Mouse (Mus musculus) intestine, embryonic 14.5 days (tissue): ENCODE data around the gene Pofut1. TPM values are rescaled to one million over a fixed set of nuclear protein-coding genes. Genes with fewer than 3 reads are reported as not detected.

ENCODE experiments used
- ATAC-seq: fragments of 200-750 bp; cut with Nextera tagmentation; replicated peaks from 2 replicates; pipeline ENCODE4 v1.8.0; 2017; ENCODE audit warnings: low read depth, moderate number of reproducible peaks, moderate TSS enrichment, moderate library complexity; ENCODE audit not compliant: low FRiP score, low TSS enrichment
- DNase-seq: peaks from one replicate; pipeline ENCODE4 v3.0.0-alpha.2; 2018; ENCODE audit warnings: low spot score
- H3K27ac ChIP-seq: fragments of 300-500 bp; sonication (generic); 2 replicates; pipeline ENCODE4 v1.5.1; 2014; ENCODE audit warnings: low read depth, mild to moderate bottlenecking, control low read depth
- H3K27me3 ChIP-seq: fragments of 300-500 bp; sonication (generic); replicated peaks from 2 replicates; pipeline ENCODE4 v1.6.1; 2014; ENCODE audit warnings: low read length, control low read depth; ENCODE audit not compliant: control insufficient read depth, insufficient read depth
- H3K36me3 ChIP-seq: fragments of 300-500 bp; sonication (generic); 2 replicates; pipeline ENCODE4 v1.6.1; 2014; ENCODE audit warnings: low read length, control low read depth; ENCODE audit not compliant: control insufficient read depth, insufficient read depth
- H3K4me1 ChIP-seq: fragments of 300-500 bp; sonication (generic); replicated peaks from 2 replicates; pipeline ENCODE4 v1.6.1; 2014; ENCODE audit warnings: low read length, control low read depth, mixed read lengths; ENCODE audit not compliant: control insufficient read depth, insufficient read depth
- H3K4me2 ChIP-seq: fragments of 300-500 bp; sonication (generic); 2 replicates; pipeline ENCODE4 v1.6.1; 2014; ENCODE audit warnings: low read length
- H3K4me3 ChIP-seq: fragments of 300-500 bp; sonication (generic); 2 replicates; pipeline ENCODE4 v1.5.1; 2014; ENCODE audit warnings: low read depth, low read length, control low read depth, mixed read lengths
- H3K9ac ChIP-seq: fragments of 300-500 bp; sonication (generic); 2 replicates; pipeline ENCODE4 v1.6.1; 2014; ENCODE audit warnings: mild to moderate bottlenecking, low read length
- H3K9me3 ChIP-seq: fragments of 300-500 bp; sonication (generic); 2 replicates; pipeline ENCODE4 v1.6.1; 2016; ENCODE audit warnings: low read length, control low read depth; ENCODE audit not compliant: control insufficient read depth
- WGBS: fragments of 180-500 bp; shearing (Covaris S2); extraction: QIAGEN DNeasy Blood & Tissue Kit; methylation state at CpG from one replicate; pipeline ENCODE4 v1.1.7; 2014; 5-methylcytosine and 5-hydroxymethylcytosine counted together
- polyA plus RNA-seq: library from polyadenylated mRNA; unstranded; fragments of >200 nt; fragmentation: Nextera tagmentation; extraction: Ambion mirVana; gene quantifications from 2 replicates; pipeline ENCODE4 v1.2.1, GENCODE M21; 2014

Gene Pofut1
- polyA plus RNA-seq, 1 experiment from 2014 or later: 14.1 TPM

GRCm38 (mm10) chr2:153290938-153291928 is 49.9 kb downstream of the Pofut1 start, which contains the start of gene Kif3b:
Gene Kif3b, plus strand, starts transcription at chr2:153291413.
- WGBS: under 1% methylated on average over 63 of the region's 63 CpGs
- Histone ChIP-seq H3K4me2 (peak within 1 kb of the TSS; percentile 87), H3K27ac (no peak within 1 kb of the TSS)

GRCm38 (mm10) chr2:153292305-153292861 is 51.0 kb downstream of the Pofut1 start:
- 51% methylated on average over 7 of the region's 7 CpGs for WGBS
- ATAC-seq (no peak; the same call in 1 of the 2 replicates), DNase-seq (no peak)
- Histone ChIP-seq H3K4me3 (peak overlapping the region; percentile 94; the same call in 1 of the 2 replicates), H3K4me1 (peaks cover 19% of the 10 kb centered on the region), H3K9me3 (no peaks in the 10 kb centered on the region), H3K4me2 (peak overlapping the region; percentile 87), H3K27me3 (no peaks in the 10 kb centered on the region), H3K36me3 (no peaks in the 10 kb centered on the region), H3K9ac (0 out of 2 replicates have a peak overlapping the region, but pooled peaks have one; percentile 82), H3K27ac (no peak overlapping the region)

More at GRCm38 (mm10) chr2:153290938-153291928, 49.9 kb downstream of the Pofut1 start, which contains the start of gene Kif3b:
- Histone ChIP-seq H3K4me3 (peak within 1 kb of the TSS; percentile 94), H3K9me3 (no peaks in the 10 kb centered on the region), H3K9ac (peak within 1 kb of the TSS; percentile 82), H3K27me3 (no peaks in the 10 kb centered on the region), H3K4me1 (peaks cover 19% of the 10 kb centered on the region), H3K36me3 (no peaks in the 10 kb centered on the region)
- DNase-seq (peak; percentile 89), ATAC-seq (peak; percentile 88)

- Histone ChIP-seq H3K36me3 (no peaks in the 10 kb centered on the region), H3K9me3 (no peaks in the 10 kb centered on the region), H3K27me3 (no peaks in the 10 kb centered on the region), H3K4me3 (no peak overlapping the region), H3K4me1 (peaks cover 15% of the 10 kb centered on the region), H3K9ac (no peak overlapping the region), H3K4me2 (no peak overlapping the region), H3K27ac (no peak overlapping the region)
- WGBS: 90% methylated on average over 4 of the region's 4 CpGs
- DNase-seq (no peak), ATAC-seq (no peak)
Observed at GRCm38 (mm10) chr2:153295196-153295595, 53.9 kb downstream of the Pofut1 start.

- ATAC-seq (no peak), DNase-seq (no peak)
- Histone ChIP-seq H3K27ac (no peak overlapping the region), H3K4me3 (no peak overlapping the region), H3K9ac (no peak overlapping the region), H3K27me3 (no peaks in the 10 kb centered on the region), H3K4me1 (peaks cover under 1% of the 10 kb centered on the region; the same call in 1 of the 2 replicates), H3K36me3 (no peaks in the 10 kb centered on the region), H3K4me2 (no peak overlapping the region), H3K9me3 (no peaks in the 10 kb centered on the region)
- 82% methylated on average over 4 of the region's 4 CpGs for WGBS
Observed at GRCm38 (mm10) chr2:153297771-153298170, 56.4 kb downstream of the Pofut1 start.

- no peaks in the 10 kb centered on the region for H3K9me3 ChIP-seq
- no peak overlapping the region for H3K27ac ChIP-seq
- no peak for DNase-seq
- no peaks in the 10 kb centered on the region; the same call in 1 of the 2 replicates for H3K4me1 ChIP-seq
- no peak for ATAC-seq
- H3K27me3 ChIP-seq: no peaks in the 10 kb centered on the region
- WGBS: 38% methylated on average over 4 of the region's 4 CpGs
- no peaks in the 10 kb centered on the region for H3K36me3 ChIP-seq
- H3K4me3 ChIP-seq: no peak overlapping the region
- no peak overlapping the region for H3K9ac ChIP-seq
- no peak overlapping the region for H3K4me2 ChIP-seq
Observed at GRCm38 (mm10) chr2:153298460-153298859, 57.1 kb downstream of the Pofut1 start.

GRCm38 (mm10) chr2:153298863-153299262 is 57.5 kb downstream of the Pofut1 start:
- ATAC-seq: no peak
- Histone ChIP-seq H3K27me3 (no peaks in the 10 kb centered on the region), H3K4me3 (no peak overlapping the region), H3K27ac (no peak overlapping the region), H3K9me3 (no peaks in the 10 kb centered on the region), H3K9ac (no peak overlapping the region), H3K4me1 (no peaks in the 10 kb centered on the region; the same call in 1 of the 2 replicates), H3K36me3 (no peaks in the 10 kb centered on the region), H3K4me2 (no peak overlapping the region)
- WGBS: 62% methylated on average over 4 of the region's 4 CpGs
- DNase-seq: no peak

GRCm38 (mm10) chr2:153301123-153301522 is 59.8 kb downstream of the Pofut1 start:
- Histone ChIP-seq H3K9me3 (no peaks in the 10 kb centered on the region), H3K4me2 (no peak overlapping the region), H3K4me3 (no peak overlapping the region), H3K27ac (no peak overlapping the region), H3K36me3 (no peaks in the 10 kb centered on the region), H3K4me1 (no peaks in the 10 kb centered on the region; the same call in 1 of the 2 replicates), H3K27me3 (no peaks in the 10 kb centered on the region), H3K9ac (no peak overlapping the region)
- WGBS: 93% methylated on average over 5 of the region's 5 CpGs
- DNase-seq (no peak), ATAC-seq (no peak)

GRCm38 (mm10) chr2:153305240-153305639 is 63.9 kb downstream of the Pofut1 start:
- no peak for DNase-seq
- Histone ChIP-seq H3K27me3 (no peaks in the 10 kb centered on the region), H3K4me2 (no peak overlapping the region), H3K4me3 (no peak overlapping the region), H3K36me3 (no peaks in the 10 kb centered on the region), H3K4me1 (no peaks in the 10 kb centered on the region), H3K9ac (no peak overlapping the region), H3K9me3 (no peaks in the 10 kb centered on the region), H3K27ac (no peak overlapping the region)
- ATAC-seq: no peak
- 69% methylated on average over 6 of the region's 6 CpGs for WGBS
